Mouse (Mus musculus): ENCODE measurements around the gene Fto. TPM values are rescaled to one million over a fixed set of nuclear protein-coding genes. Genes with fewer than 3 reads are reported as not detected.

Fto gene
- polyA plus RNA-seq, 1 experiment from 2014 or later = 151 TPM

GRCm38 (mm10) chr8:91406624-91407290 is 93.4 kb downstream of the Fto start:
- WGBS = 87% methylated on average over 14 of the region's 14 CpGs
- Histone ChIP-seq H3K36me3 (ENCODE audit: control insufficient read depth, insufficient read depth, low read length) (no peaks in the 10 kb centered on the region), H3K27ac (ENCODE audit: low read depth, low read length) (no peak overlapping the region), H3K9me3 (ENCODE audit: control insufficient read depth, low read length) (no peaks in the 10 kb centered on the region), H3K4me2 (ENCODE audit: low read length) (no peak overlapping the region), H3K27me3 (replicated peaks; ENCODE audit: control insufficient read depth, insufficient read depth, low read length) (no peaks in the 10 kb centered on the region), H3K4me1 (ENCODE audit: control insufficient read depth, insufficient read depth, low read depth, low read length) (no peaks in the 10 kb centered on the region), H3K4me3 (ENCODE audit: low read length) (no peak overlapping the region), H3K9ac (ENCODE audit: low read depth, low read length) (no peak overlapping the region)
- no peak for ATAC-seq

- H3K27me3 ChIP-seq (replicated peaks; ENCODE audit: control insufficient read depth, insufficient read depth, low read length) = no peaks in the 10 kb centered on the region
- no peak overlapping the region for H3K4me2 ChIP-seq (ENCODE audit: low read length)
- no peaks in the 10 kb centered on the region for H3K4me1 ChIP-seq (ENCODE audit: control insufficient read depth, insufficient read depth, low read depth, low read length)
- no peaks in the 10 kb centered on the region for H3K36me3 ChIP-seq (ENCODE audit: control insufficient read depth, insufficient read depth, low read length)
- no peak overlapping the region for H3K4me3 ChIP-seq (ENCODE audit: low read length)
- H3K9ac ChIP-seq (ENCODE audit: low read depth, low read length) = no peak overlapping the region
- H3K27ac ChIP-seq (ENCODE audit: low read depth, low read length) = no peak overlapping the region
- no peak for ATAC-seq
- H3K9me3 ChIP-seq (ENCODE audit: control insufficient read depth, low read length) = no peaks in the 10 kb centered on the region
- 87% methylated on average over 4 of the region's 4 CpGs for WGBS
These were observed 94.6 kb downstream of the Fto start for GRCm38 (mm10) chr8:91407880-91408279.

GRCm38 (mm10) chr8:91410007-91410406 is 96.7 kb downstream of the Fto start:
- no peak overlapping the region for H3K4me2 ChIP-seq (ENCODE audit: low read length)
- no peaks in the 10 kb centered on the region for H3K27me3 ChIP-seq (replicated peaks; ENCODE audit: control insufficient read depth, insufficient read depth, low read length)
- 85% methylated on average over 12 of the region's 12 CpGs for WGBS
- no peaks in the 10 kb centered on the region for H3K36me3 ChIP-seq (ENCODE audit: control insufficient read depth, insufficient read depth, low read length)
- no peak for ATAC-seq
- no peaks in the 10 kb centered on the region for H3K4me1 ChIP-seq (ENCODE audit: control insufficient read depth, insufficient read depth, low read depth, low read length)
- no peak overlapping the region for H3K9ac ChIP-seq (ENCODE audit: low read depth, low read length)
- H3K27ac ChIP-seq (ENCODE audit: low read depth, low read length) = no peak overlapping the region
- H3K4me3 ChIP-seq (ENCODE audit: low read length) = no peak overlapping the region
- no peaks in the 10 kb centered on the region for H3K9me3 ChIP-seq (ENCODE audit: control insufficient read depth, low read length)

GRCm38 (mm10) chr8:91424491-91425074 is 111.3 kb downstream of the Fto start:
- Histone ChIP-seq H3K27ac (ENCODE audit: low read depth, low read length) (no peak overlapping the region), H3K4me1 (ENCODE audit: control insufficient read depth, insufficient read depth, low read depth, low read length) (no peaks in the 10 kb centered on the region), H3K9me3 (ENCODE audit: control insufficient read depth, low read length) (no peaks in the 10 kb centered on the region), H3K9ac (ENCODE audit: low read depth, low read length) (no peak overlapping the region), H3K27me3 (replicated peaks; ENCODE audit: control insufficient read depth, insufficient read depth, low read length) (no peaks in the 10 kb centered on the region), H3K4me3 (ENCODE audit: low read length) (no peak overlapping the region), H3K36me3 (ENCODE audit: control insufficient read depth, insufficient read depth, low read length) (no peaks in the 10 kb centered on the region), H3K4me2 (ENCODE audit: low read length) (no peak overlapping the region)
- 90% methylated on average over 5 of the region's 5 CpGs for WGBS
- ATAC-seq = no peak

- Histone ChIP-seq H3K36me3 (ENCODE audit: control insufficient read depth, insufficient read depth, low read length) (no peaks in the 10 kb centered on the region), H3K9ac (ENCODE audit: low read depth, low read length) (no peak overlapping the region), H3K27me3 (replicated peaks; ENCODE audit: control insufficient read depth, insufficient read depth, low read length) (no peaks in the 10 kb centered on the region), H3K9me3 (ENCODE audit: control insufficient read depth, low read length) (no peaks in the 10 kb centered on the region), H3K4me1 (ENCODE audit: control insufficient read depth, insufficient read depth, low read depth, low read length) (no peaks in the 10 kb centered on the region), H3K4me3 (ENCODE audit: low read length) (no peak overlapping the region), H3K27ac (ENCODE audit: low read depth, low read length) (no peak overlapping the region), H3K4me2 (ENCODE audit: low read length) (no peak overlapping the region)
- ATAC-seq = no peak
- WGBS = 92% methylated on average over 10 of the region's 10 CpGs
These were observed 112.0 kb downstream of the Fto start for GRCm38 (mm10) chr8:91425251-91425866.

GRCm38 (mm10) chr8:91426496-91426895 is 113.2 kb downstream of the Fto start:
- Histone ChIP-seq H3K4me3 (ENCODE audit: low read length) (no peak overlapping the region), H3K36me3 (ENCODE audit: control insufficient read depth, insufficient read depth, low read length) (no peaks in the 10 kb centered on the region), H3K4me2 (ENCODE audit: low read length) (no peak overlapping the region), H3K9ac (ENCODE audit: low read depth, low read length) (no peak overlapping the region), H3K9me3 (ENCODE audit: control insufficient read depth, low read length) (no peaks in the 10 kb centered on the region), H3K27me3 (replicated peaks; ENCODE audit: control insufficient read depth, insufficient read depth, low read length) (no peaks in the 10 kb centered on the region), H3K4me1 (ENCODE audit: control insufficient read depth, insufficient read depth, low read depth, low read length) (no peaks in the 10 kb centered on the region), H3K27ac (ENCODE audit: low read depth, low read length) (no peak overlapping the region)
- ATAC-seq = no peak
- 88% methylated on average over 1 of the region's 1 CpGs for WGBS

- H3K9ac ChIP-seq (ENCODE audit: low read depth, low read length) = no peak overlapping the region
- H3K4me3 ChIP-seq (ENCODE audit: low read length) = no peak overlapping the region
- H3K27me3 ChIP-seq (replicated peaks; ENCODE audit: control insufficient read depth, insufficient read depth, low read length) = no peaks in the 10 kb centered on the region
- H3K36me3 ChIP-seq (ENCODE audit: control insufficient read depth, insufficient read depth, low read length) = no peaks in the 10 kb centered on the region
- no peaks in the 10 kb centered on the region for H3K4me1 ChIP-seq (ENCODE audit: control insufficient read depth, insufficient read depth, low read depth, low read length)
- no peak overlapping the region for H3K4me2 ChIP-seq (ENCODE audit: low read length)
- no peak for ATAC-seq
- H3K27ac ChIP-seq (ENCODE audit: low read depth, low read length) = no peak overlapping the region
- H3K9me3 ChIP-seq (ENCODE audit: control insufficient read depth, low read length) = no peaks in the 10 kb centered on the region
- whole genome bisulfite sequencing = 94% methylated on average over 3 of the region's 3 CpGs
These were observed 117.1 kb downstream of the Fto start for GRCm38 (mm10) chr8:91430333-91430940.

- H3K27ac ChIP-seq (ENCODE audit: low read depth, low read length) = no peak overlapping the region
- no peak overlapping the region for H3K4me3 ChIP-seq (ENCODE audit: low read length)
- no peak overlapping the region for H3K4me2 ChIP-seq (ENCODE audit: low read length)
- H3K9ac ChIP-seq (ENCODE audit: low read depth, low read length) = no peak overlapping the region
- H3K36me3 ChIP-seq (ENCODE audit: control insufficient read depth, insufficient read depth, low read length) = no peaks in the 10 kb centered on the region
- no peaks in the 10 kb centered on the region for H3K27me3 ChIP-seq (replicated peaks; ENCODE audit: control insufficient read depth, insufficient read depth, low read length)
- no peaks in the 10 kb centered on the region for H3K9me3 ChIP-seq (ENCODE audit: control insufficient read depth, low read length)
- 98% methylated on average over 15 of the region's 15 CpGs for WGBS
- no peak for ATAC-seq
- H3K4me1 ChIP-seq (ENCODE audit: control insufficient read depth, insufficient read depth, low read depth, low read length) = no peaks in the 10 kb centered on the region
These were observed 122.7 kb downstream of the Fto start for GRCm38 (mm10) chr8:91436036-91436435.

GRCm38 (mm10) chr8:91443911-91444310 is 130.6 kb downstream of the Fto start:
- Histone ChIP-seq H3K9ac (ENCODE audit: low read depth, low read length) (no peak overlapping the region), H3K4me1 (ENCODE audit: control insufficient read depth, insufficient read depth, low read depth, low read length) (no peaks in the 10 kb centered on the region), H3K4me3 (ENCODE audit: low read length) (no peak overlapping the region), H3K4me2 (ENCODE audit: low read length) (no peak overlapping the region), H3K36me3 (ENCODE audit: control insufficient read depth, insufficient read depth, low read length) (no peaks in the 10 kb centered on the region), H3K9me3 (ENCODE audit: control insufficient read depth, low read length) (no peaks in the 10 kb centered on the region), H3K27me3 (replicated peaks; ENCODE audit: control insufficient read depth, insufficient read depth, low read length) (no peaks in the 10 kb centered on the region), H3K27ac (ENCODE audit: low read depth, low read length) (no peak overlapping the region)
- no peak for ATAC-seq
- 85% methylated on average over 4 of the region's 4 CpGs for WGBS

Data from hindbrain, embryonic 16.5 days (tissue).